Mouse (Mus musculus) CD4-positive, CD25-positive, alpha-beta regulatory T cell, adult 2 months (primary cell): ENCODE results near the gene Map1lc3a.
A peak's percentile ranks its signal among the peaks of the same experiment; 100 is the strongest.

Experiments used
- DNase-seq: peaks from one replicate; pipeline ENCODE4 v3.0.0-alpha.2; 2012; ENCODE audit warnings: low read depth, low spot score

The Map1lc3a gene

GRCm38 (mm10) chr2:155276195-155276594 lies at the start of gene Map1lc3a:
Map1lc3a (plus strand) TSS chr2:155276297.
- peak; percentile 97 for DNase-seq

- peak; percentile 31 for DNase-seq
Measured at GRCm38 (mm10) chr2:155235746-155236361, 40.2 kb upstream of the Map1lc3a start.

- DNase-seq: peak; percentile 96
Measured at GRCm38 (mm10) chr2:155236362-155236992, 39.6 kb upstream of the Map1lc3a start, which contains the start of gene Dynlrb1. Dynlrb1 (plus strand) TSS chr2:155236533.

- DNase-seq: peak; percentile 40
Measured at GRCm38 (mm10) chr2:155237276-155237675, 38.8 kb upstream of the Map1lc3a start.

GRCm38 (mm10) chr2:155240915-155241314 lies 35.2 kb upstream of the Map1lc3a start:
- DNase-seq: peak; percentile 65

- no peak for DNase-seq
Measured at GRCm38 (mm10) chr2:155242296-155242855, 33.7 kb upstream of the Map1lc3a start.

GRCm38 (mm10) chr2:155246231-155246630 lies 29.9 kb upstream of the Map1lc3a start:
- no peak for DNase-seq

GRCm38 (mm10) chr2:155248206-155248605 lies 27.9 kb upstream of the Map1lc3a start:
- DNase-seq: no peak

GRCm38 (mm10) chr2:155248718-155249117 lies 27.4 kb upstream of the Map1lc3a start:
- peak; percentile 13 for DNase-seq

GRCm38 (mm10) chr2:155249588-155249987 lies 26.5 kb upstream of the Map1lc3a start:
- DNase-seq: no peak

GRCm38 (mm10) chr2:155265526-155265925 lies 10.6 kb upstream of the Map1lc3a start:
- DNase-seq: no peak

GRCm38 (mm10) chr2:155266896-155267295 lies 9.2 kb upstream of the Map1lc3a start:
- no peak for DNase-seq

- peak; percentile 44 for DNase-seq
Measured at GRCm38 (mm10) chr2:155271957-155272356, 4.1 kb upstream of the Map1lc3a start.

- no peak for DNase-seq
Measured at GRCm38 (mm10) chr2:155272396-155273170, 3.5 kb upstream of the Map1lc3a start.

- DNase-seq: no peak
Measured at GRCm38 (mm10) chr2:155273603-155274002, 2.5 kb upstream of the Map1lc3a start.

GRCm38 (mm10) chr2:155276621-155277175 lies 601 bp downstream of the Map1lc3a start:
- DNase-seq: peak; percentile 79

- DNase-seq: peak; percentile 24
Measured at GRCm38 (mm10) chr2:155277721-155278120, 1.6 kb downstream of the Map1lc3a start.

GRCm38 (mm10) chr2:155278361-155278760 lies 2.3 kb downstream of the Map1lc3a start:
- no peak for DNase-seq

- no peak for DNase-seq
Measured at GRCm38 (mm10) chr2:155279163-155279562, 3.1 kb downstream of the Map1lc3a start.

- DNase-seq: no peak
Measured at GRCm38 (mm10) chr2:155280116-155280515, 4.0 kb downstream of the Map1lc3a start.

- DNase-seq: no peak
Measured at GRCm38 (mm10) chr2:155283793-155284192, 7.7 kb downstream of the Map1lc3a start.

GRCm38 (mm10) chr2:155284647-155285046 lies 8.6 kb downstream of the Map1lc3a start:
- DNase-seq: no peak
